Mouse (Mus musculus): ENCODE results near the gene Zbtb3. TPM values are rescaled to one million over a fixed set of nuclear protein-coding genes. Genes with fewer than 3 reads are reported as not detected.
A peak's percentile ranks its signal among the peaks of the same experiment; 100 is the strongest.

Gene Zbtb3
- polyA plus RNA-seq, 1 experiment from 2014 or later = 7.9 TPM

DNA sequence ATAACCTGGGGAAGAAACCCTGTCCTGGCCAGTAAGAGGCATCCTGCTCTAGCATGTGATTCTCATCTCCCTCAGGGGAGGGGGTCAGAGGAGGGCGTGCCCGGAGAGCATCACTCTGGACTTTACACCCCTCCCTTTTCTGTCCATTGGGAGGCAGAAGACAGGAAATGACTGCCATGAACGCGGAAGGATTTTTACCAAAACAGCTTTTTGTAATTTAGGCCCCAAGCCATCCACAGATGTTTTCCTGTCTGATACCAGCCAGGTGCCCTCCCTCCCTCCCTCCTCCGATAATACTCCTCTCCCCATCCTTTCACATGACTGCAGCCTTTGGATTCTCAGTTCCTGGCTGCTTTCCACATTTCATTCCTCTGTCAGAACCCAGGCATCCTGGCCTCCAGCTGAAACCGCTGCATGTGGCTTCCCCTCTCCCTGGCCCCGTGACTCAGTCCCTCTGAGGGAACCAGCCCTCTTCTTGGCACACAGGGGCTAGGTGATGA lies 48.1 kb downstream of the Zbtb3 start, which contains the start of gene Lrrn4cl:
Gene Lrrn4cl (plus strand): TSS at position 367 of the 500 bp plus-strand sequence.
- Histone ChIP-seq H3K9ac (peak within 1 kb of the TSS; percentile 8; the same call in 1 of the 2 replicates), H3K4me1 (0 out of 2 replicates have a peak, but pooled peaks cover 3% of the 10 kb centered on the region), H3K4me2 (no peak within 1 kb of the TSS), H3K9me3 (replicated peaks) (no peaks in the 10 kb centered on the region), H3K36me3 (ENCODE audit: poor library complexity, severe bottlenecking) (peaks cover 35% of the 10 kb centered on the region), H3K27me3 (no peaks in the 10 kb centered on the region), H3K4me3 (no peak within 1 kb of the TSS), H3K27ac (no peak within 1 kb of the TSS)
- no peak for ATAC-seq
- WGBS = 36% methylated on average over 7 of the region's 7 CpGs

DNA sequence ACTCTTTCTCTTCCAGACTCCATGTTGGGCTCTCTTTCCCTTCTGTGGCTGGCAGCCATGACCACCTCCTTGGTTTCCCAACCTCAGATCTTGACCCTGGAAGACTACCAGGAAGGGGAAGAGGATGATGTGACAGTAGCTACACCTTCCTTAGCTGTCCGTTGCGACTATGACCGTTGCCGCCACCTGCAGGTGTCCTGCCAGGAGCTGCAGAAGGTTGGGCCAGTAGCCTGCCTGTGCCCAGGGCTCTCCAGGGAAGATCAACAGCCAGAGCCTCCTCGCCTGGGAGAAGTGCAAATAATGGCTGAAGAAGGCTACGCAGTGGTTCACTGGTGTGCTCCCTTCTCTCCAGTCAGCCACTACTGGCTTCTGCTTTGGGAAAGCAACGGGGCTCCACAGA lies 49.3 kb downstream of the Zbtb3 start:
- H3K4me3 ChIP-seq = no peak overlapping the region
- no peak for ATAC-seq
- no peak overlapping the region for H3K4me2 ChIP-seq
- WGBS = 47% methylated on average over 7 of the region's 7 CpGs
- no peaks in the 10 kb centered on the region for H3K9me3 ChIP-seq (replicated peaks)
- H3K36me3 ChIP-seq (ENCODE audit: poor library complexity, severe bottlenecking) = peaks cover 24% of the 10 kb centered on the region
- 0 out of 2 replicates have a peak, but pooled peaks cover 3% of the 10 kb centered on the region for H3K4me1 ChIP-seq
- H3K27me3 ChIP-seq = no peaks in the 10 kb centered on the region
- H3K9ac ChIP-seq = no peak overlapping the region
- no peak overlapping the region for H3K27ac ChIP-seq

DNA sequence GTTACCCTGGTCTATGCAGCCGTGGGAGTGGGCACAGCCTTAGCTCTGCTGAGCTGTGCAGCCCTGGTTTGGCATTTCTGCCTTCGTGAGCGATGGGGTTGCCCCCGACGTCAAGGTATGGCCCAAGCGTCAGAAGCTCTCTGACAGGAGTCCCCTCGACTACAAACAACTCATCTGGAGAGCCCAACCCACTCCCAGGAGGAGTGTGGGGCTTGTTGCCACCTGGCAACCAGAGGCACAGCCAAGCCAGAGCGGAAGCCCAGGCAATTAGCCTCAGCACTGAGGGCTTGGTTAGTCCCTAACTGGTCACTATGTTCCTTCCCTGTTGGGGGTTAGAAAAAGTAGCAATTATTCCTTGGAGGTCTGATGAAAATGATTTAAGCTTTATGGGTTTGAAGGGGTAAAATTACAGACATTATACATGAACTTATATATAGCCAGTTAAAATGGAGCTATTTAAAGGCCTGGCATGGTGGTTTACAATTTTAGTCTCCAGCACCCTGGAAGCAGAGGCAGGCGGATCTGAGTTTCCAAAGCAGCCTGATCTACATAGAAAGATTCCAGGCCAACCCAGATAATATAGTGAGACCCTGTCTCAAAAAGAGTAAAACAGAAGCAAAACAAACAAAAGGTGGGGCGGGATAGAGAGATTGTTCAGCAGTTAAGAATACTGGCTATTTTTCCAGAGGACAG lies 50.0 kb downstream of the Zbtb3 start:
- H3K36me3 ChIP-seq (ENCODE audit: poor library complexity, severe bottlenecking) = peaks cover 16% of the 10 kb centered on the region
- H3K9ac ChIP-seq = no peak overlapping the region
- no peaks in the 10 kb centered on the region for H3K9me3 ChIP-seq (replicated peaks)
- no peak for ATAC-seq
- H3K4me2 ChIP-seq = no peak overlapping the region
- no peak overlapping the region for H3K27ac ChIP-seq
- 67% methylated on average over 10 of the region's 10 CpGs for WGBS
- H3K27me3 ChIP-seq = no peaks in the 10 kb centered on the region
- 0 out of 2 replicates have a peak, but pooled peaks cover 3% of the 10 kb centered on the region for H3K4me1 ChIP-seq
- H3K4me3 ChIP-seq = no peak overlapping the region

DNA sequence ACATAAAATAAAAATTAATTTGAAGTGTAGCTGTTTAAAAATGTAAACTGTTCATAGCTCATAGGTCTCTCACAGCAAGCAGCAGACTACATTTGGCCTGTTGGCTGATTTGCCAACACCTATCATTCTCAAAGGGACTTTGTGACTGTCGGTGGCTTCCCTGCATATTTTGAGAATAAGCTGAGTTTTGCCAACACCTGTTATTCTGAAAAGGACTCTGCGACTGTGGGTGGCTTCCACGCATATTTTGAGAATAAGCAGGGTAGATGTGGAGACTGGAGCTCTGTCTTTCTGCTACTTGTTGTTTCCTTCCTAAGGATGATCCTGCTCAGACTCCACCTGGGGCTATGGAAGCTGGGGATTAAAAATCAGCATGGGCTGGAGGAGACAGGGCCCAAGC lies 50.8 kb downstream of the Zbtb3 start:
- no peak overlapping the region for H3K4me3 ChIP-seq
- 0 out of 2 replicates have a peak, but pooled peaks cover 3% of the 10 kb centered on the region for H3K4me1 ChIP-seq
- no peaks in the 10 kb centered on the region for H3K9me3 ChIP-seq (replicated peaks)
- WGBS = 87% methylated on average over 3 of the region's 3 CpGs
- ATAC-seq = no peak
- no peaks in the 10 kb centered on the region for H3K27me3 ChIP-seq
- no peak overlapping the region for H3K9ac ChIP-seq
- H3K27ac ChIP-seq = no peak overlapping the region
- peaks cover 9% of the 10 kb centered on the region for H3K36me3 ChIP-seq (ENCODE audit: poor library complexity, severe bottlenecking)
- no peak overlapping the region for H3K4me2 ChIP-seq

Other genes with a start within 250 kb of the Zbtb3 start
- gene Slc22a8, start 211.3 kb upstream of the Zbtb3 start, polyA plus RNA-seq (2015; fragmentation: Nextera tagmentation; extraction: Ambion mirVana) = 1.3 and 1.6 TPM in 2 replicates
- gene Slc22a6, start 184.5 kb upstream of the Zbtb3 start, polyA plus RNA-seq (2015; fragmentation: Nextera tagmentation; extraction: Ambion mirVana) = 1.6 and 3.2 TPM in 2 replicates
- 0.94 and 1.3 TPM in 2 replicates for gene Chrm1, start 138.8 kb upstream of the Zbtb3 start, polyA plus RNA-seq (2015; fragmentation: Nextera tagmentation; extraction: Ambion mirVana)
- 135 and 143 TPM in 2 replicates for gene Slc3a2, start 79.2 kb upstream of the Zbtb3 start, polyA plus RNA-seq (2015; fragmentation: Nextera tagmentation; extraction: Ambion mirVana)
- 92.0 and 97.4 TPM in 2 replicates for gene Wdr74, start 66.7 kb upstream of the Zbtb3 start, polyA plus RNA-seq (2015; fragmentation: Nextera tagmentation; extraction: Ambion mirVana)
- gene 1700092M07Rik, start 61.8 kb upstream of the Zbtb3 start, polyA plus RNA-seq (2015; fragmentation: Nextera tagmentation; extraction: Ambion mirVana) = 1.9 and 3.7 TPM in 2 replicates
- 117 and 118 TPM in 2 replicates for gene Stx5a, start 61.1 kb upstream of the Zbtb3 start, polyA plus RNA-seq (2015; fragmentation: Nextera tagmentation; extraction: Ambion mirVana)
- gene Nxf1, start 45.5 kb upstream of the Zbtb3 start, polyA plus RNA-seq (2015; fragmentation: Nextera tagmentation; extraction: Ambion mirVana) = 194 and 211 TPM in 2 replicates
- gene Tmem223, start 31.6 kb upstream of the Zbtb3 start, polyA plus RNA-seq (2015; fragmentation: Nextera tagmentation; extraction: Ambion mirVana) = 260 and 261 TPM in 2 replicates
- gene Tmem179b, start 28.1 kb upstream of the Zbtb3 start, polyA plus RNA-seq (2015; fragmentation: Nextera tagmentation; extraction: Ambion mirVana) = 35.9 and 36.5 TPM in 2 replicates
- 30.1 and 33.0 TPM in 2 replicates for gene Taf6l, start 16.1 kb upstream of the Zbtb3 start, polyA plus RNA-seq (2015; fragmentation: Nextera tagmentation; extraction: Ambion mirVana)
- gene Polr2g, start 4.0 kb upstream of the Zbtb3 start, polyA plus RNA-seq (2015; fragmentation: Nextera tagmentation; extraction: Ambion mirVana) = 174 and 190 TPM in 2 replicates
- gene Ttc9c, start 16.8 kb downstream of the Zbtb3 start, polyA plus RNA-seq (2015; fragmentation: Nextera tagmentation; extraction: Ambion mirVana) = 86.1 and 89.1 TPM in 2 replicates
- 6.4 and 6.8 TPM in 2 replicates for gene Hnrnpul2, start 17.5 kb downstream of the Zbtb3 start, polyA plus RNA-seq (2015; fragmentation: Nextera tagmentation; extraction: Ambion mirVana)
- gene AC129217.1, start 27.2 kb downstream of the Zbtb3 start, polyA plus RNA-seq (2015; fragmentation: Nextera tagmentation; extraction: Ambion mirVana) = not detected in 2 replicates
- gene Bscl2, start 34.9 kb downstream of the Zbtb3 start, polyA plus RNA-seq (2015; fragmentation: Nextera tagmentation; extraction: Ambion mirVana) = 66.9 and 72.1 TPM in 2 replicates
- gene Gng3, start 36.6 kb downstream of the Zbtb3 start, polyA plus RNA-seq (2015; fragmentation: Nextera tagmentation; extraction: Ambion mirVana) = 198 and 204 TPM in 2 replicates
- gene Lrrn4cl, start 48.2 kb downstream of the Zbtb3 start, polyA plus RNA-seq (2015; fragmentation: Nextera tagmentation; extraction: Ambion mirVana) = 0.28 and 0.39 TPM in 2 replicates
- 188 and 194 TPM in 2 replicates for gene Ubxn1, start 68.9 kb downstream of the Zbtb3 start, polyA plus RNA-seq (2015; fragmentation: Nextera tagmentation; extraction: Ambion mirVana)
- gene Uqcc3, start 78.4 kb downstream of the Zbtb3 start, polyA plus RNA-seq (2015; fragmentation: Nextera tagmentation; extraction: Ambion mirVana) = 61.8 and 64.6 TPM in 2 replicates
- gene Lbhd1, start 81.2 kb downstream of the Zbtb3 start, polyA plus RNA-seq (2015; fragmentation: Nextera tagmentation; extraction: Ambion mirVana) = 73.6 and 85.7 TPM in 2 replicates
- not detected in 2 replicates for gene Gm49403, start 81.4 kb downstream of the Zbtb3 start, polyA plus RNA-seq (2015; fragmentation: Nextera tagmentation; extraction: Ambion mirVana)
- gene 1810009A15Rik, start 86.3 kb downstream of the Zbtb3 start, polyA plus RNA-seq (2015; fragmentation: Nextera tagmentation; extraction: Ambion mirVana) = 92.5 and 97.7 TPM in 2 replicates
- gene Gm49416, start 86.4 kb downstream of the Zbtb3 start, polyA plus RNA-seq (2015; fragmentation: Nextera tagmentation; extraction: Ambion mirVana) = not detected in 2 replicates
- 37.9 and 44.5 TPM in 2 replicates for gene Ints5, start 90.5 kb downstream of the Zbtb3 start, polyA plus RNA-seq (2015; fragmentation: Nextera tagmentation; extraction: Ambion mirVana)
- gene Ganab, start 95.5 kb downstream of the Zbtb3 start, polyA plus RNA-seq (2015; fragmentation: Nextera tagmentation; extraction: Ambion mirVana) = 83.6 and 91.5 TPM in 2 replicates
- gene B3gat3, start 117.8 kb downstream of the Zbtb3 start, polyA plus RNA-seq (2015; fragmentation: Nextera tagmentation; extraction: Ambion mirVana) = 66.4 and 69.5 TPM in 2 replicates
- 1.2 and 1.3 TPM in 2 replicates for gene Rom1, start 126.8 kb downstream of the Zbtb3 start, polyA plus RNA-seq (2015; fragmentation: Nextera tagmentation; extraction: Ambion mirVana)
- gene Eml3, start 127.0 kb downstream of the Zbtb3 start, polyA plus RNA-seq (2015; fragmentation: Nextera tagmentation; extraction: Ambion mirVana) = 8.9 and 9.6 TPM in 2 replicates
- 178 and 180 TPM in 2 replicates for gene Mta2, start 139.3 kb downstream of the Zbtb3 start, polyA plus RNA-seq (2015; fragmentation: Nextera tagmentation; extraction: Ambion mirVana)
- gene Tut1, start 151.3 kb downstream of the Zbtb3 start, polyA plus RNA-seq (2015; fragmentation: Nextera tagmentation; extraction: Ambion mirVana) = 35.3 and 36.7 TPM in 2 replicates
- gene Eef1g, start 164.5 kb downstream of the Zbtb3 start, polyA plus RNA-seq (2015; fragmentation: Nextera tagmentation; extraction: Ambion mirVana) = 369 and 373 TPM in 2 replicates
- 2.8 and 3.0 TPM in 2 replicates for gene Ahnak, start 186.7 kb downstream of the Zbtb3 start, polyA plus RNA-seq (2015; fragmentation: Nextera tagmentation; extraction: Ambion mirVana)